Comparison of ENCODE assay signal across 11 mouse cellular contexts in genomic region chr10:82662267-82662990, GRCm38 (mm10). TPM values are rescaled to one million over a fixed set of nuclear protein-coding genes. Genes with fewer than 3 reads are reported as not detected.
DNase-seq lines count a peak whose midpoint lies in the region; ATAC-seq and TF ChIP-seq lines count a peak whose summit lies in the region.
"Had no signal": no experiment of that assay in that cellular context is flagged by ENCODE, and none has a peak within 500 bp of the region (broad histone marks: within the 10 kb centered on the region; RNA-seq: fewer than 3 reads in every experiment).

No protein-coding gene starts in this region.

- peak; percentile 50 for DNase-seq in CD4-positive helper T cell, adult 2 months (ENCODE audit: low read depth, low spot score)
- peak; percentile 71 for DNase-seq in brain, embryonic 18.5 days (ENCODE audit: low read depth, low spot score)
- DNase-seq in gastrocnemius, postnatal 4 days (ENCODE audit: low spot score in 2 of 2): no peak
- DNase-seq in gastrocnemius, adult 2 months: no peak
- DNase-seq in embryo, embryonic 10 days (ENCODE audit: low spot score): no peak

- intact Hi-C loops in gastrocnemius, adult 2 months (cut with DNase I): no loop called here

- H3K36me3 ChIP-seq in megakaryocyte, embryonic 14.5 days (replicated peaks; ENCODE audit: low read length): no peaks in the 10 kb centered on the region
- H3K36me3 ChIP-seq in heart, embryonic 12.5 days: no peaks in the 10 kb centered on the region
- H3K36me3 ChIP-seq: liver, embryonic 15.5 days; neural tube, embryonic 12.5 days had no signal

- no peaks in the 10 kb centered on the region for H3K9me3 ChIP-seq in megakaryocyte, embryonic 14.5 days
- no peaks in the 10 kb centered on the region for H3K9me3 ChIP-seq in heart, embryonic 12.5 days (replicated peaks)
- H3K9me3 ChIP-seq: embryonic facial prominence, embryonic 12.5 days; liver, embryonic 15.5 days; neural tube, embryonic 12.5 days had no signal

- peaks cover 2% of the 10 kb centered on the region for H3K27me3 ChIP-seq in megakaryocyte, embryonic 14.5 days (replicated peaks)
- H3K27me3 ChIP-seq in heart, embryonic 12.5 days (replicated peaks): 0 out of 2 replicates have a peak, but pooled peaks cover 3% of the 10 kb centered on the region
- H3K27me3 ChIP-seq: embryonic facial prominence, embryonic 12.5 days; liver, embryonic 15.5 days; neural tube, embryonic 12.5 days had no signal

- peak; percentile 59 to 69 for ATAC-seq in hematopoietic stem cell, adult 5-6 weeks (replicated peaks in 1 of 2; ENCODE audit: insufficient read depth in 1 of 2, low FRiP score in 2 of 2, low TSS enrichment in 1 of 2, low read depth in 1 of 2, poor library complexity in 2 of 2, severe bottlenecking in 2 of 2)
- no peak for ATAC-seq in heart, embryonic 12.5 days (ENCODE audit: insufficient number of reproducible peaks, low FRiP score)

- peak overlapping the region; percentile 62 for H3K4me3 ChIP-seq in megakaryocyte, embryonic 14.5 days (replicated peaks)
- H3K4me3 ChIP-seq in heart, embryonic 12.5 days: no peak overlapping the region
- no peak overlapping the region for H3K4me3 ChIP-seq in gastrocnemius, adult 2 months
- H3K4me3 ChIP-seq: embryonic facial prominence, embryonic 12.5 days; liver, embryonic 15.5 days; neural tube, embryonic 12.5 days had no signal

- H3K4me2 ChIP-seq in heart, embryonic 12.5 days: no peak overlapping the region
- H3K4me2 ChIP-seq: embryonic facial prominence, embryonic 12.5 days; liver, embryonic 15.5 days; neural tube, embryonic 12.5 days had no signal

- 77% methylated on average over 14 of the region's 14 CpGs for WGBS in heart, embryonic 12.5 days

- no peak overlapping the region for H3K27ac ChIP-seq in heart, embryonic 12.5 days (ENCODE audit: poor library complexity, severe bottlenecking)
- no peak overlapping the region for H3K27ac ChIP-seq in gastrocnemius, adult 2 months
- H3K27ac ChIP-seq: embryonic facial prominence, embryonic 12.5 days; liver, embryonic 15.5 days; neural tube, embryonic 12.5 days had no signal

- peaks cover 23% of the 10 kb centered on the region for H3K4me1 ChIP-seq in megakaryocyte, embryonic 14.5 days
- peaks cover 4% of the 10 kb centered on the region; the same call in 1 of the 2 replicates for H3K4me1 ChIP-seq in heart, embryonic 12.5 days (replicated peaks)

- no peak for TF ChIP-seq CTCF in gastrocnemius, adult 2 months (IDR thresholded peaks at IDR 0.05)

- no peak overlapping the region for H3K9ac ChIP-seq in heart, embryonic 12.5 days
- H3K9ac ChIP-seq: embryonic facial prominence, embryonic 12.5 days; liver, embryonic 15.5 days; neural tube, embryonic 12.5 days had no signal

RNA-seq across cellular contexts. Expression of gene Glt8d2, which starts 28.0 kb away (rescaled TPM):
- total RNA-seq in hematopoietic stem cell, adult 5-6 weeks (2017): 1.6 and 3.1 TPM in 2 replicates
- not detected in 2 replicates for polyA plus RNA-seq in megakaryocyte, embryonic 14.5 days (2012; ENCODE audit: insufficient read depth, low replicate concordance)
- 10 to 100 TPM; 15.8 to 17.4 TPM for total RNA-seq in gastrocnemius, postnatal 4 days (2021)
- polyA plus RNA-seq in heart, embryonic 12.5 days (2016; fragmentation: Nextera tagmentation; extraction: Ambion mirVana): 2.1 and 2.6 TPM in 2 replicates
- 1 to 10 TPM; 1.5 to 3.0 TPM for total RNA-seq in gastrocnemius, adult 2 months (2021)

RNA-seq across cellular contexts. Expression of gene Tdg, which starts 32.8 kb away (rescaled TPM):
- total RNA-seq in hematopoietic stem cell, adult 5-6 weeks (2017): 93.2 and 104 TPM in 2 replicates
- 1.4 and 4.4 TPM in 2 replicates for polyA plus RNA-seq in megakaryocyte, embryonic 14.5 days (2012; ENCODE audit: insufficient read depth, low replicate concordance)
- 10 to 100 TPM; 24.1 to 33.7 TPM for total RNA-seq in gastrocnemius, postnatal 4 days (2021)
- 112 and 115 TPM in 2 replicates for polyA plus RNA-seq in heart, embryonic 12.5 days (2016; fragmentation: Nextera tagmentation; extraction: Ambion mirVana)
- total RNA-seq in gastrocnemius, adult 2 months (2021): 10 to 100 TPM; 14.2 to 17.4 TPM

RNA-seq across cellular contexts. Expression of gene Hcfc2, which starts 33.5 kb away (rescaled TPM):
- 40.1 and 44.0 TPM in 2 replicates for total RNA-seq in hematopoietic stem cell, adult 5-6 weeks (2017)
- polyA plus RNA-seq in megakaryocyte, embryonic 14.5 days (2012; ENCODE audit: insufficient read depth, low replicate concordance): 1.9 and 2.9 TPM in 2 replicates
- total RNA-seq in gastrocnemius, postnatal 4 days (2021): 10 to 100 TPM; 33.5 to 45.0 TPM
- polyA plus RNA-seq in heart, embryonic 12.5 days (2016; fragmentation: Nextera tagmentation; extraction: Ambion mirVana): 52.0 and 53.5 TPM in 2 replicates
- 10 to 100 TPM; 23.0 to 25.5 TPM for total RNA-seq in gastrocnemius, adult 2 months (2021)

RNA-seq across cellular contexts. Expression of gene 1190007I07Rik, which starts 39.4 kb away (rescaled TPM):
- 39.7 and 79.5 TPM in 2 replicates for total RNA-seq in hematopoietic stem cell, adult 5-6 weeks (2017)
- polyA plus RNA-seq in megakaryocyte, embryonic 14.5 days (2012; ENCODE audit: insufficient read depth, low replicate concordance): 39.6 and 51.9 TPM in 2 replicates
- total RNA-seq in gastrocnemius, postnatal 4 days (2021): 10 to 100 TPM; 20.5 to 23.5 TPM
- polyA plus RNA-seq in heart, embryonic 12.5 days (2016; fragmentation: Nextera tagmentation; extraction: Ambion mirVana): 35.0 and 37.5 TPM in 2 replicates
- 10 to 100 TPM; 31.5 to 43.1 TPM for total RNA-seq in gastrocnemius, adult 2 months (2021)

Comparison
In these comparisons a context has a peak if more than half of its experiments do, and no peak if none do; other contexts are left out.
1. DNase-seq: peak in CD4-positive helper T cell, adult 2 months (single experiment) and brain, embryonic 18.5 days (single experiment); none in gastrocnemius, postnatal 4 days (0 of 2), gastrocnemius, adult 2 months (single experiment) and embryo, embryonic 10 days (single experiment).